Mouse (Mus musculus) erythroblast, embryonic 14.5 days (primary cell): ENCODE results near the gene Amer2. TPM values are rescaled to one million over a fixed set of nuclear protein-coding genes. Genes with fewer than 3 reads are reported as not detected.
"Not testable (repeated sequence)": the region's sequence is repeated elsewhere in the genome, so short reads cannot be mapped to it uniquely, and the experiment has no call there.

Source experiments
- H3K27me3 ChIP-seq: 2 replicates; pipeline ENCODE4 v1.6.1; 2012; ENCODE audit warnings: inconsistent platforms; ENCODE audit not compliant: control insufficient read depth
- H3K36me3 ChIP-seq: 2 replicates; pipeline ENCODE4 v1.6.1; 2012; ENCODE audit warnings: mild to moderate bottlenecking, inconsistent platforms; ENCODE audit not compliant: control insufficient read depth
- H3K4me1 ChIP-seq: 2 replicates; pipeline ENCODE4 v1.6.1; 2012; ENCODE audit warnings: inconsistent platforms; ENCODE audit not compliant: control insufficient read depth
- H3K4me3 ChIP-seq: replicated peaks from 2 replicates; pipeline ENCODE3; 2012; ENCODE audit warnings: moderate library complexity, mild to moderate bottlenecking, inconsistent platforms
- H3K9me3 ChIP-seq: 2 replicates; pipeline ENCODE4 v1.6.1; 2012; ENCODE audit warnings: low read length, inconsistent platforms, mixed read lengths; ENCODE audit not compliant: control insufficient read depth
- GATA1 ChIP-seq: IDR thresholded peaks from 2 replicates; pipeline ENCODE4 v1.6.1; 2012; ENCODE audit warnings: low read length, inconsistent platforms, mixed read lengths
- TAL1 ChIP-seq: IDR thresholded peaks from 3 replicates; pipeline ENCODE4 v1.6.1; 2012; ENCODE audit warnings: low read length, inconsistent platforms, mixed read lengths
- polyA plus RNA-seq: library from polyadenylated mRNA; stranded (reverse); fragments of >175 nt; gene quantifications from 2 replicates; pipeline ENCODE4 v1.2.3, GENCODE M21; 2012

Amer2 gene
- not detected in 2 replicates for polyA plus RNA-seq

DNA sequence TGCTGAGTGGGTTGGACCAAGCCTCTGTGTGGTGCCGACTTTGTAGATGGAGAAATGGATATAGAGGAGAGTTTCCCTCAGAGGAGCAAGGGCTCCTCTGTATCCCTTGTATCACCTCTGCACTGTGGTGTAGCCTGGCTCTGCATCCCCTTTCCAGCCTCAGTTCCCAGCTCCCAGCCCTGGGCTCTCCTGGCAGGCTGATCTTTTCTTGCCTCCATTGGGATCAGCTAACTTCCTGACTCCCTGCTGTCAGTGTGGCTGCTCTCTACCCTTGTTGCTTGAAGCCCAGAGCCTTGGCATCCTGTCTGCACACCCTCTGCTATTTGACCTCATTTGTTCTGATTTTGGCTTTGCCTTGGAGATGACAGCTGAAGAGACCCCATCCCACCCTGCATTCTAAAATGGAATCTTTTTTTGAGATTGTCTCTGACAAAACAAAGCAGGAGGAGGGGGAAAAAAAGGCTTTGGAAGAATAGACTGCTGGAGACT, at the start of gene Amer2:
Gene Amer2, plus strand, starts transcription at position 439 of the 489 bp plus-strand sequence.
- Histone ChIP-seq H3K4me3 (no peak within 1 kb of the TSS), H3K27me3 (peaks cover 13% of the 10 kb centered on the region), H3K36me3 (no peaks in the 10 kb centered on the region), H3K9me3 (no peaks in the 10 kb centered on the region), H3K4me1 (no peaks in the 10 kb centered on the region)
- TF ChIP-seq GATA1 (no peak), TAL1 (no peak)

GRCm38 (mm10) chr14:60340001-60340400, 33.1 kb upstream of the Amer2 start:
- not testable (repeated sequence) for H3K27me3 ChIP-seq, H3K4me1 ChIP-seq, H3K36me3 ChIP-seq, H3K9me3 ChIP-seq, H3K4me3 ChIP-seq

- H3K36me3 ChIP-seq, result no peaks in the 10 kb centered on the region
- H3K4me1 ChIP-seq, result no peaks in the 10 kb centered on the region
- no peak overlapping the region for H3K4me3 ChIP-seq
- no peaks in the 10 kb centered on the region for H3K27me3 ChIP-seq
- H3K9me3 ChIP-seq, result no peaks in the 10 kb centered on the region
- TF ChIP-seq GATA1 (no peak), TAL1 (no peak)
Observed at GRCm38 (mm10) chr14:60340570-60340969, 32.5 kb upstream of the Amer2 start.

- H3K4me3 ChIP-seq, result no peak overlapping the region
- H3K27me3 ChIP-seq, result no peaks in the 10 kb centered on the region
- no peaks in the 10 kb centered on the region for H3K4me1 ChIP-seq
- TF ChIP-seq TAL1, result no peak
- no peak for TF ChIP-seq GATA1
- H3K9me3 ChIP-seq, result no peaks in the 10 kb centered on the region
- H3K36me3 ChIP-seq, result no peaks in the 10 kb centered on the region
Observed at GRCm38 (mm10) chr14:60345326-60345876, 27.7 kb upstream of the Amer2 start.

GRCm38 (mm10) chr14:60358347-60358746, 14.7 kb upstream of the Amer2 start:
- no peaks in the 10 kb centered on the region for H3K9me3 ChIP-seq
- H3K4me1 ChIP-seq, result no peaks in the 10 kb centered on the region
- TF ChIP-seq TAL1, result no peak
- TF ChIP-seq GATA1, result no peak
- H3K36me3 ChIP-seq, result no peaks in the 10 kb centered on the region
- no peaks in the 10 kb centered on the region for H3K27me3 ChIP-seq
- H3K4me3 ChIP-seq, result no peak overlapping the region

DNA sequence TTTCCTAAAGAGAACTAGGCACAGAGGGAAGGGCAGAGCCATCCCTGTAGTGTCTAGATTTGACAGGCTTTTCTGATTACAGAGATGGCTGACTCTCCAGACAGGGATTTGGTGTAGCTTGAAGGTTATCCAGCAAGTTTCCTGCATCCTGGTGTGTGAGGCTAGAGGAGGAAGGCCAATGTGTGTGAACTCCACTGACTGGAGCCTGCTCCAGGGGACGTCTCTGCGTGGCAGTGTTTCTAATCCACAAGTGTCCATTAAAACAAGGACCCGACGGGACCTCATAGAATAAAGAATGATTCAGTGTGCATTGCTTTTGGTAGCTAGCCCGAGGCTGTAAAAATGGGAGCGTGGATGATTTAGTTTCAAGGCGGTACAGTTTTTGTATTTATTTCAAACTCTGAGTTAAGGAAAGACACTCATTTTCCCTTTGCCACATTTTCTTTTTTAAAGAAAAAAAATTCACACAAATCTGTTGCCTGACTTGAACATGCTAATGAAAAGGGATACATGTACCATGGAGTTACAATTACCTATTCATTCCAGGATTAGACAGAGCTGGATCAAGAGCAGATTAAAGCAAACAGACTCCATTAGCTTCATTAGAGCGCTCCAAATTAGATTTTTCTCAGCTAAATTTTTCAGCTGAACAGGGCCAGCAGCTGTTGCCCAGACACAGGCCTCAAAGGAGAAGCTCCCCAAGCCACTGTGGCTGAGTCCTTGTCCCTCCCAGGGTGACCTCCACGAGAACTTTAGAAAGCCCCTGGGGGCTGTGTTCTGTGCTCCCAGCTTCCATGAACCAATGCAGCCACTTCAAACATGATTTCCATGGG, 11.5 kb upstream of the Amer2 start:
- no peak for TF ChIP-seq GATA1
- no peak for TF ChIP-seq TAL1
- no peak overlapping the region for H3K4me3 ChIP-seq
- H3K9me3 ChIP-seq, result no peaks in the 10 kb centered on the region
- no peaks in the 10 kb centered on the region for H3K27me3 ChIP-seq
- H3K4me1 ChIP-seq, result no peaks in the 10 kb centered on the region
- no peaks in the 10 kb centered on the region for H3K36me3 ChIP-seq

GRCm38 (mm10) chr14:60366729-60367128, 6.3 kb upstream of the Amer2 start:
- TF ChIP-seq TAL1 (no peak), GATA1 (no peak)
- Histone ChIP-seq H3K27me3 (no peaks in the 10 kb centered on the region), H3K36me3 (no peaks in the 10 kb centered on the region), H3K4me1 (no peaks in the 10 kb centered on the region), H3K4me3 (no peak overlapping the region), H3K9me3 (no peaks in the 10 kb centered on the region)

DNA sequence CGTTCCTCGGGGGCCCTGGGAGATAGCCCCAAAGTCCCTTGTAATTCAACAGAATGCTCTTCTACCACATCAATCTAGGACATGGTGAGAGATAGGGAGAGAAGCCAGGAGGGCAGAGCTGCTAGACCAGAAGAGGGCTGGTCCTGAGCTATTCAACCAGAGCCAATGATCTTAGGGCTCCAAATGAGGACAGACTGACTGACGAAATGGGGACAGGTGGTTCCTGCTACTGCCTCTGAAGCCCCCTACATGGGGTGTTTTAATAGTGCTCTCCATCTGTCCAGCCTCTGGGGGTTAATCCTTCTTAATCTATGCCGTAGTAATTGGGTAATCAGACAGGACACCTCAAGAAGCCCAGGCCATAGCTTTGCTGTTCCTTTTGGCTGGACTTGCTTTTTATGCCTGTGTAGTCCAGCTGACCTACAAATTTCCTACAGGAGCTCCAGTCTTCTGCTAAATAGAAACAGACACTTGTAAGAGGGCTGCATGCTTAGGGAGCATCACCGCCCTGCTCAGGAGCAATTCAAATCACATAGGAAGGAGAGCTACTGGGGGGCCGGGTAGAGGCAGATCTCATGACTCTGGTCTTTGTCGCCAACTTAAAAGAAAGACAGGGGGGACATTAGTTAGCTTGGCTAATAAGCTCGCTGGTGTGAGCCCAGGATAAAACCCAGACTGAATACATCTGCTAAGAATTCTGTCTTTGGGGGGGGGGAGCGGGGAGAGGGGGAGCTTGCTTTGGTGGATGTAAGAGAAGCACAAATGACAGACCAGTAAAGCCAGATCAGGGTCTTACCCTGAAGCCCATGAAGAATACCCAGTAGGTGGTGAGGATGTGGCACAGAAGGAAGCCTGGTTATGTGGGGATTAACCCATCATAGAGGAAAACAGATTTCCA, 4.0 kb upstream of the Amer2 start:
- H3K9me3 ChIP-seq, result no peaks in the 10 kb centered on the region
- no peaks in the 10 kb centered on the region for H3K27me3 ChIP-seq
- no peak for TF ChIP-seq TAL1
- TF ChIP-seq GATA1, result no peak
- no peak overlapping the region for H3K4me3 ChIP-seq
- H3K36me3 ChIP-seq, result no peaks in the 10 kb centered on the region
- no peaks in the 10 kb centered on the region for H3K4me1 ChIP-seq
